Mouse (Mus musculus) limb, embryonic 10.5 days (tissue): ENCODE measurements around the gene Aldoart2. TPM values are rescaled to one million over a fixed set of nuclear protein-coding genes. Genes with fewer than 3 reads are reported as not detected.
"Not testable (repeated sequence)": the region's sequence is repeated elsewhere in the genome, so short reads cannot be mapped to it uniquely, and the experiment has no call there.

Experiments
- DNase-seq: peaks from one replicate; pipeline ENCODE4 v3.0.0-alpha.2; 2017; ENCODE audit warnings: low spot score
- H3K27ac ChIP-seq: fragments of 300-500 bp; sonication (generic); 2 replicates; pipeline ENCODE4 v1.5.1; 2016; ENCODE audit warnings: mild to moderate bottlenecking
- H3K27me3 ChIP-seq: fragments of 300-500 bp; sonication (generic); 2 replicates; pipeline ENCODE4 v1.6.1; 2016; ENCODE audit warnings: low read depth, mild to moderate bottlenecking; ENCODE audit not compliant: poor library complexity, severe bottlenecking
- H3K36me3 ChIP-seq: fragments of 300-500 bp; sonication (generic); 2 replicates; pipeline ENCODE4 v1.6.1; 2016; ENCODE audit warnings: mild to moderate bottlenecking, moderate library complexity
- H3K4me1 ChIP-seq: fragments of 300-500 bp; sonication (generic); 2 replicates; pipeline ENCODE4 v1.6.1; 2016
- H3K4me3 ChIP-seq: fragments of 300-500 bp; sonication (generic); 2 replicates; pipeline ENCODE4 v1.5.1; 2016; ENCODE audit warnings: mild to moderate bottlenecking, moderate library complexity
- H3K9me3 ChIP-seq: fragments of 300-500 bp; sonication (generic); replicated peaks from 2 replicates; pipeline ENCODE4 v1.6.1; 2016; ENCODE audit warnings: mild to moderate bottlenecking
- whole genome bisulfite sequencing: fragments of 180-500 bp; shearing (Covaris S2); methylation state at CpG from one replicate; pipeline ENCODE4 v1.1.7; 2016; 5-methylcytosine and 5-hydroxymethylcytosine counted together
- polyA plus RNA-seq: library from polyadenylated mRNA; unstranded; fragments of >200 nt; fragmentation: Nextera tagmentation; extraction: Ambion mirVana; gene quantifications from 2 replicates; pipeline ENCODE4 v1.2.1, GENCODE M21; 2016

Aldoart2 gene
- polyA plus RNA-seq, 1 experiment from 2014 or later, result not detected

DNA sequence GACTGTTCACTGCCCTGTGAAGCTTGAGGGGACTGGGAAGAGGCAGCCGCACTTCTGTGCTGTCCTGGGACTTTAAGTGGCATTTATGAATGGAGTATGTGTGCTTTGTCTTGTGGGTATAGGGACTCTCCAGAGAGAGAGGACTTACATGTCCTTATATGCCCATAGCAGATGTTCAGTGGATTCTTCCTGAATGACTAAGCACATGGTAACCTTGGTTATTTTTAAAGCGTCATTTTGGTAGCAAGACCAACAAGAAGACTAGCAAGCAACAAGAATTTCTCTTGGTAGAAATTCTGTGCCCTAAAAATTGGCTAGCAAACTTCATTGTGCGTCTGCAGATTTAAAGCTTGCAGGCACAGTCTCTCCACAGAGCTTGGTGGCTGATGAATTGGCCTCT is 1.3 kb upstream of the Aldoart2 start:
- DNase-seq, result no peak
- no peak overlapping the region for H3K27ac ChIP-seq
- H3K36me3 ChIP-seq, result no peaks in the 10 kb centered on the region
- H3K9me3 ChIP-seq, result no peaks in the 10 kb centered on the region
- H3K27me3 ChIP-seq, result no peaks in the 10 kb centered on the region
- WGBS, result 94% methylated on average over 3 of the region's 3 CpGs
- peaks cover 8% of the 10 kb centered on the region; the same call in 1 of the 2 replicates for H3K4me1 ChIP-seq
- H3K4me3 ChIP-seq, result no peak overlapping the region

DNA sequence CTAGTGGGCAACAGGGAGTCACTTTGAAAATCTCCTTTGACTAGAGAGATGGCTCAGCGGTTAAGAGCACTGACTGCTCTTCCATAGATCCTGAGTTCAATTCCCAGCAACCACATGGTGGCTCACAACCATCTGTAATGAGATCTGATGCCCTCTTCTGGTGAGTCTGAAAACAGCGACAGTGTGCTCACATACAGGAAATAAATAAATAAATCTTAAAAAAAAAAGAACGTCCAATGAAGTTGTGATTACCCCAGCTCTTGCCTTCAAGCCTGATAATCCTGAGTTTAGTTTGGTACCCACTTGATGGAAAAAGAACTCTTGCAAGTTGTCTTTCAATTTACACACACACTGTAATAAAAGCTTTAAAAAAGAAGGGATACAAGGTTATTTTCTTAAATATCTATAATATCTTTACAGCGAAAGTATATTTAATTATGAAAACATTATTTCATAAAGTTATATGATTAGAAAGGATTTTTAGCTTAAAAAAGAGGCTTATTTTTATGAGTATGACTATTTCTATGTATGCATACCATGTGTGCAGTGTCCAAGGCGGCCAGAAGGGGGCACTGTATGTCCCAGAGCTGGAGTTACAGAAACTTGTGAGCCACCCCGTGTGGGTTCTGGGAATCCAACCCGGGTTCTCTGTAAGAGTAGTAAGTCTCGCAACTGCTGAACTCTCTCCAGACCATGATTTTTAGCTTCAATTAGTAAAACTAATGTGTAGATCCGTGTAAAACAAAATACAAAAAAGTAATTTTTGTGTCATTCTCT is 664 bp upstream of the Aldoart2 start:
- H3K4me3 ChIP-seq, result no peak overlapping the region
- 88% methylated on average over 9 of the region's 9 CpGs for WGBS
- H3K9me3 ChIP-seq, result no peaks in the 10 kb centered on the region
- peaks cover 8% of the 10 kb centered on the region; the same call in 1 of the 2 replicates for H3K4me1 ChIP-seq
- H3K27me3 ChIP-seq, result no peaks in the 10 kb centered on the region
- no peak overlapping the region for H3K27ac ChIP-seq
- no peaks in the 10 kb centered on the region for H3K36me3 ChIP-seq
- no peak for DNase-seq

DNA sequence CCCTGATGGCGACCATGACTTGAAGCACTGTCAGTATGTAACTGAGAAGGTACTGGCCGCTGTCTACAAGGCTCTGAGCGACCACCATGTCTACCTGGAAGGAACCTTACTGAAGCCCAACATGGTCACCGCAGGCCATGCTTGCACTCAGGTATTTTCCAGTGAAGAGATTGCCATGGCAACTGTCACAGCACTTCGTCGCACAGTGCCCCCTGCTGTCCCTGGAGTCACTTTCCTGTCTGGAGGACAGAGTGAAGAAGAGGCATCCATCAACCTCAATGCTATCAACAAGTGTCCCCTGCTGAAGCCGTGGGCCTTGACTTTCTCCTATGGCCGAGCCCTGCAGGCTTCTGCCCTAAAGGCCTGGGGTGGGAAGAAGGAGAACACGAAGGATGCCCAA is 828 bp downstream of the Aldoart2 start:
- WGBS, result 77% methylated on average over 9 of the region's 9 CpGs
- H3K27ac ChIP-seq, result no peak overlapping the region
- H3K4me1 ChIP-seq, result no peaks in the 10 kb centered on the region
- no peak overlapping the region for H3K4me3 ChIP-seq
- H3K36me3 ChIP-seq, result no peaks in the 10 kb centered on the region
- no peak for DNase-seq
- no peaks in the 10 kb centered on the region for H3K27me3 ChIP-seq
- H3K9me3 ChIP-seq, result no peaks in the 10 kb centered on the region

DNA sequence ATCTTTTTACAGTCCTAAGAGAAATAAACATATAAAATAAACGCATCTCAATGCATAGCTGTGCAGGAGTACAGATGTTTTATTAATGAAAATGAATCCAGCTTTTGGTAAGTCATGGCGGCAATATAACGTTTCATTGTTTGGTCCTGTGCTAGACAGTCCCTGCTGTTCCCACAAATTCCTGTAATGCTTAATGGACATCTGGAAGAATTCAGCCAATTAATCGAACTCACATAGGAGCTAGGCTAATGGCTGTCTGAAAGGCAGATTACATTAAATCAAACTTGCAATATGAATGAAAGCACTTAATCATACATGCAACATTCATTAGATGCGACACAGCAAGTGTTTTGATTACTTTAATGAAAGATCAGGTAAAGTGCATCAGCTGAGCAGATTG is 1.8 kb downstream of the Aldoart2 start:
- Histone ChIP-seq H3K27ac (no peak overlapping the region), H3K9me3 (no peaks in the 10 kb centered on the region), H3K36me3 (no peaks in the 10 kb centered on the region), H3K4me3 (no peak overlapping the region), H3K4me1 (no peaks in the 10 kb centered on the region), H3K27me3 (no peaks in the 10 kb centered on the region)
- 90% methylated on average over 5 of the region's 5 CpGs for WGBS
- DNase-seq, result no peak

DNA sequence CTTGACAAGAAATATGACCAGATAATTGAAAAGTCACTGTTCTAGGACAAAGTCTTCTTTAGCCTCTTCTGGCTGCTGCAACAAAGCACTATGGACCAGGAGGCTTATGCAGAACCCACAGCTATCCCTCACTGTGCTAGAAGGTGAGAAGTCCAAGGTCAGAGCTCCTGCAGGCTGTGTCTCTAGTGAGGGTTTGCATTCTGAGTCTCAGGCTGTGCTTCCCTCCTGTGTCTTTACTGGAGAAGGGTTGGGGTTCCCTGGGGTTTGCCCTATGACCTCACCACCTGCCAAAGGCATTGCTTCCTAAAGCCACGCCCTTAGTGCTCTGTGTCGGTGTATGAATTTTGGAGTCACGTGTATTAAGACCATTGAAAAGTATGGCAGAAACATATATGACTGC is 3.4 kb downstream of the Aldoart2 start:
- H3K27me3 ChIP-seq, result no peaks in the 10 kb centered on the region
- DNase-seq, result no peak
- 93% methylated on average over 3 of the region's 3 CpGs for WGBS
- no peaks in the 10 kb centered on the region for H3K9me3 ChIP-seq
- H3K27ac ChIP-seq, result no peak overlapping the region
- no peaks in the 10 kb centered on the region for H3K4me1 ChIP-seq
- H3K36me3 ChIP-seq, result no peaks in the 10 kb centered on the region
- H3K4me3 ChIP-seq, result no peak overlapping the region

DNA sequence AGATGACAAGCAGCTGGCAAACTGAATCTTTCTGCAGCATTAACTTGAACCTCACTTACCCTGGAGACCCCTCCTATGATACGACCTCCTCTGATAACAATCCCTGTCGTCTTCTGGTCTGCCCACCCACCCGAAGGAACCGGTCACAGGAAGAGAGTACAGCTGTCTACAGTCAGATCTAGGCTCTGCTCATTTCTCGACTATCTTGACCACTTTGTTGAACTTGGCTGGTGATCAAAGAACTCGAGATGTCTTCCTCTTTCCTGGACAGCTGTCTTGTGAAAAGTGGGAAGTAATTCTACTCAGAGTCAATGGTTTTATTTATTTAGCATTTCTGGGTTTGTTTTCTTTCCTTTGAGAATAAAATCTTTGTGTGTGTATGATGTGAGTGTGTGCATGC is 4.6 kb downstream of the Aldoart2 start:
- Histone ChIP-seq H3K4me1 (peaks cover 5% of the 10 kb centered on the region; the same call in 1 of the 2 replicates), H3K27ac (no peak overlapping the region), H3K36me3 (no peaks in the 10 kb centered on the region), H3K9me3 (no peaks in the 10 kb centered on the region), H3K4me3 (no peak overlapping the region), H3K27me3 (no peaks in the 10 kb centered on the region)
- WGBS, result 86% methylated on average over 6 of the region's 6 CpGs
- no peak for DNase-seq

DNA sequence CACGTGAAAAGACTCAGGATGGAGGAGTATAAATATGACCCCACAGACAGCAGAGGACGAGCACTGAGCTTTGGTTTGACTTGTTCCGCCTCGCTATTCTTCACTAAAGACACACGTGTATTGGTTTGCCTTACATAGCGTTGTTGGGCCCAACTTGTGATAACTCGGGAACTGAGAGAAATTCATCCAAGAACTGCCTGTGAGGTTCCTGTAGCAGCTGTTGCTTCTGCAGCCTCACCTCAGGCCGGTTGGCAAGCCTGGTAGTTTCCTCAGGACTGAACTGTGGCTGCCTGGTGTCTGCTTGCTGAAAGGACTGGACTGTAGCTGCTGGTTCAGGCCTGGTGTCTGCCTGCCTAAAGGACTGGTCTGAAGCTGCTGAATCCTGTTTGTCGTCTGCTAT is 5.6 kb downstream of the Aldoart2 start:
- DNase-seq, result no peak
- Histone ChIP-seq H3K9me3 (no peaks in the 10 kb centered on the region), H3K27me3 (no peaks in the 10 kb centered on the region), H3K4me3 (no peak overlapping the region), H3K27ac (no peak overlapping the region), H3K36me3 (no peaks in the 10 kb centered on the region), H3K4me1 (peaks cover 5% of the 10 kb centered on the region; the same call in 1 of the 2 replicates)
- WGBS, result 92% methylated on average over 9 of the region's 9 CpGs

DNA sequence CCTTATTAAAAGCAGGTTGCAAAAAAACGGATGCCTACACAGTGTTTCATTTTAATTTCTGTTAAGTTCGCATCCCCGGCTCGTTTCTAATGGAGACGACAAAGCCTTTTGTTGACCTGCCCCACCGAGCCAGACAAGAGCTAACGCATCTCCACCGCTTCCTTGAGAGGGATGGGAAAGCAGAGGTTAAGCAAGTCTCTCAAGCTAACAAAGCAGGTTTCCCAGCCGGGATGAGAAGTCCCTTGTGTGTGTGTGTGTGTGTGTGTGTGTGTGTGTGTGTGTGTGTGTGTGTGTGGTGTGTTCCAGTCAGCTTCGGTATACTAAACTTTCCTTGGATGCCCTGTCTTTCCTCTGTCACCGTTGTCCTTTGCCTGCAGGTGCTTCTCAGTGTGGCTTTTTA is 6.1 kb downstream of the Aldoart2 start:
- Histone ChIP-seq H3K4me3 (no peak overlapping the region), H3K4me1 (peaks cover 5% of the 10 kb centered on the region; the same call in 1 of the 2 replicates), H3K36me3 (no peaks in the 10 kb centered on the region), H3K27me3 (no peaks in the 10 kb centered on the region), H3K9me3 (no peaks in the 10 kb centered on the region), H3K27ac (no peak overlapping the region)
- no peak for DNase-seq
- WGBS, result 87% methylated on average over 11 of the region's 11 CpGs

DNA sequence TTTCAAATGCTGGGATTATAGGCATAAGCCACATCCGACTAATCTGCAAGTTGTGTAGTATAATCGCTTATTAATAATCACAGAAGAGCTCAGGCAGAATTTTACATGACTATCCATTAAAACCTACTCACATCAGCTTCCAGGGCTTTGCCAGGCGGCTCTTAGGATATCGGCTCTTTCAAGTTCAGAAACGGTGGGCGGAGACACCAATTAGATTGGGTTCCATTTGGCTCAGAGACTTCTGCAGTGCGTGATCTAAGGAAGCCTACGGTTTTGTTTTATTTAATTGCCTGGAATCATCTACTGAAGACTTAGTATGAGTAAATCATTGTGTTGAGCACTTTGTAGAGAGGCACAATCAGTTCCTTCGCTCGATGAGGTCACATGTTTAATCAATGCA is 6.6 kb downstream of the Aldoart2 start:
- WGBS, result 83% methylated on average over 10 of the region's 10 CpGs
- Histone ChIP-seq H3K4me1 (peaks cover 5% of the 10 kb centered on the region; the same call in 1 of the 2 replicates), H3K9me3 (no peaks in the 10 kb centered on the region), H3K4me3 (no peak overlapping the region), H3K27ac (no peak overlapping the region), H3K27me3 (no peaks in the 10 kb centered on the region), H3K36me3 (no peaks in the 10 kb centered on the region)
- no peak for DNase-seq

DNA sequence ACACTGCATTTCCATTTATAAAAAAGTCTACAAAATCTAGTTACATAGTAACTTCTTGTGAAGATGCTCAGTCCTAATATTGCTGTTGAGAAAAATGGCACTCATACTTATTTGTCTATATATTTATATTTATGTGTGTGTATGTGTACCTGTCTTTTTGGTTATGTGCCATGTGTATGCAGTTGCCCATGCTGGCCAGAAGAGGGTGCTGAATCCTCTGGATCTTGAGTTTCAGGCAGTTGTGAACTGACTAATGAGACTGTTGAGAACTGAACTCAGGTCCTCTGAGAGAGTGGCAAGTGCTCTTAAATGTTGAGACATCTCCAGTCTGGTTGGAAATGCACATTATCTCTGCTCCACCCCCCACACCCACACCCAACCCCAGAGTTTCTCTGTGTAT is 8.1 kb downstream of the Aldoart2 start:
- DNase-seq, result no peak
- Histone ChIP-seq H3K4me1 (peaks cover 5% of the 10 kb centered on the region; the same call in 1 of the 2 replicates), H3K27ac (no peak overlapping the region)

DNA sequence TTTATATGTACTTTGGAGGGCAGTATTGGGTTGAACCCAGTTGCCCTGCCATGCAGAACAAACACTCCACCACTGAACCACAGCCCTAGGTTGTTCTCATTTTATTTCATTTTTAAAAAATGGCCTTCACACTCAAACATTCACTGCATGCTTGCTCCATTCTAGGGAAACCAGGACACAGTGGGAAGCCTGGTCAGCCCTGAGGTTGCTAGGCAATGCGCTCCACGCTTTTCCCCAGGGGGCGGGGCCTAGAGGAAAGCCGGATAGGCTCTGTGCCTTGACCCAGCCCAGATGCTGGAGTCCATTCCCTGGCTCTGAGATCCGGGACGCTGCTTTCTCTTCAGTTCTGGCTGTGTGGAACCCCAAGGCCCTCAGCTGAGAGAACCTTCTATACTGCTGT is 8.8 kb downstream of the Aldoart2 start:
- H3K4me3 ChIP-seq, result no peak overlapping the region
- no peaks in the 10 kb centered on the region for H3K9me3 ChIP-seq
- H3K27me3 ChIP-seq, result no peaks in the 10 kb centered on the region
- WGBS, result 3% methylated on average over 6 of the region's 6 CpGs
- no peak overlapping the region for H3K27ac ChIP-seq
- no peaks in the 10 kb centered on the region for H3K36me3 ChIP-seq
- peaks cover 5% of the 10 kb centered on the region; the same call in 1 of the 2 replicates for H3K4me1 ChIP-seq
- DNase-seq, result peak; percentile 52

More for the DNA sequence above, 8.1 kb downstream of the Aldoart2 start:
- no peaks in the 10 kb centered on the region for H3K27me3 ChIP-seq
- H3K4me3 ChIP-seq, result no peak overlapping the region
- H3K36me3 ChIP-seq, result no peaks in the 10 kb centered on the region
- no peaks in the 10 kb centered on the region for H3K9me3 ChIP-seq

DNA sequence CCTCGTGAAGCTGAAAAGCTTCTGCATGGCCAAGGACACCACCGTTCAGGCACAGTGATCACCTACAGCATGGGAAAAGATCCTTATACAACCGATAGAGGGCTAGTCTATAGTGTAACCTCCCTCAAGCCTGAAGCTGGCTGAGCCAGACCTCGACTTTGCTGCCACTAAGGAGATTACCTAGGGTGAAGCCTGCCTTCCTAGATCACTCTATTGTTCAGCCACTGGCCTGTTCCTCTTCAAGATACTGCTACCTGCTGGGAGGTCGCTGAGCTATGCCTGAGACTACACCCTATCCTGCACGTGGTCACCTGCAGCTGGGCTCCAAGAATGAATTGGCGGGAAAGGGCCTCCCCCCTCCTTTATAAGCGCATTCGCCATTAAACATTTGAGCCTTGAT is 21.9 kb downstream of the Aldoart2 start:
- WGBS, result 66% methylated on average over 9 of the region's 9 CpGs
- not testable (repeated sequence) for H3K27ac ChIP-seq, H3K36me3 ChIP-seq, H3K27me3 ChIP-seq, H3K4me3 ChIP-seq, H3K9me3 ChIP-seq, H3K4me1 ChIP-seq, DNase-seq

DNA sequence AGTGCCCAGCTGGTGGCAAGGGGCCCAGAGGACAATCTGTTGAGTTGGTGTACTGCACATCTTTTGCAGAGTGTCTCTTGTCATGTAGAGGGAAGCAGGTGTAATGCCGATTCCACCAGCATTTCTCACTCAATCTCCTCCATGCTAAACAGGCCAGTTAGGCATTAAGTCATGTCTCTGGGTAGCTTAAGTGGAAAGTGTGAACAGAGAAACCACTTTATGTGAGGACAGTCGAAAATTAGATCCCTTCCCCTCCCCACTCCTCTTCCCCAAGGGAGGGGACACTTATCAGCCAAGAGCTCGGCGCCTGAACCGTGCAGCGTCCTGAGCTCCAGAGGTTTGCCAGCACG is 33.5 kb downstream of the Aldoart2 start:
- WGBS, result 10% methylated on average over 7 of the region's 7 CpGs
- peaks cover 73% of the 10 kb centered on the region for H3K27me3 ChIP-seq
- H3K36me3 ChIP-seq, result no peaks in the 10 kb centered on the region
- DNase-seq, result no peak
- no peaks in the 10 kb centered on the region for H3K9me3 ChIP-seq
- H3K4me1 ChIP-seq, result peaks cover 24% of the 10 kb centered on the region
- no peak overlapping the region for H3K27ac ChIP-seq
- H3K4me3 ChIP-seq, result peak overlapping the region; percentile 52
